Mouse (Mus musculus) G1E (cell line): Measurements from ENCODE around the gene Socs4.

Experiments used
- CTCF ChIP-seq: IDR thresholded peaks from 2 replicates; pipeline ENCODE4 v1.5.1; 2012; ENCODE audit warnings: low read depth, low read length, inconsistent platforms, mixed read lengths
- GATA1 ChIP-seq: IDR thresholded peaks from 2 replicates; pipeline ENCODE4 v1.6.1; 2012; ENCODE audit warnings: borderline replicate concordance, low read length, inconsistent platforms, mixed read lengths
- GATA2 ChIP-seq: IDR thresholded peaks from 2 replicates; pipeline ENCODE4 v1.6.1; 2012; ENCODE audit warnings: low read depth, low read length, inconsistent platforms, borderline replicate concordance
- POLR2AphosphoS5 ChIP-seq: IDR thresholded peaks from 2 replicates; pipeline ENCODE4 v1.6.1; 2012; ENCODE audit warnings: low read depth, low read length, inconsistent platforms; ENCODE audit not compliant: insufficient replicate concordance
- TAL1 ChIP-seq: conservative IDR thresholded peaks from 2 replicates; pipeline ENCODE4 v1.6.1; 2012; ENCODE audit warnings: low read depth, low read length, inconsistent platforms, mixed read lengths

DNA sequence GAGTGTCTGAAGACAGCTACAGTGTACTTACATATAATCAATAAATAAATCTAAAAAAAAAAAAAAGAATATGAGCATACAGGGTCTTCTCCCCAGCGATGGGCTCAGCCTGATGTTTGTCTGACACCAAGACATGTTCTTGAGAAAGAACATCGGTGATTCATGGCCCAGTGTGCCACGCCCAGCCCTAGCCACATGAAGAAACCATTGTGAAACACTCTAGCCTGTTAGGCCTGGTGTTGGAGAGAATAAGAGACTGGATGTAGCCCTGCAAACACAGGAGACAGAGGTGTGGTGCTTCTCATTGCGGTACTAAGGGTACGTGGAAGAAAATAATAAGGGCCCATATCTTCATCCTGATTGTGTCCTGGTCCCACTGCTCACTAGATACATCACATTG lies 50.6 kb downstream of the Socs4 start:
- TF ChIP-seq CTCF (no peak), TAL1 (no peak), GATA1 (no peak), POLR2AphosphoS5 (no peak), GATA2 (no peak)
